Mouse (Mus musculus) lung, postnatal 0 days (tissue): ENCODE measurements around the gene Trim34b. TPM values are rescaled to one million over a fixed set of nuclear protein-coding genes. Genes with fewer than 3 reads are reported as not detected.
"Not testable (repeated sequence)": the region's sequence is repeated elsewhere in the genome, so short reads cannot be mapped to it uniquely, and the experiment has no call there.

ENCODE experiments used
- ATAC-seq: fragments of 200-750 bp; cut with Nextera tagmentation; 2 replicates; pipeline ENCODE4 v1.8.0; 2017; ENCODE audit warnings: moderate library complexity
- DNase-seq: peaks from one replicate; pipeline ENCODE4 v3.0.0-alpha.2; 2016; ENCODE audit warnings: low spot score
- H3K27ac ChIP-seq: fragments of 300-500 bp; sonication (generic); 2 replicates; pipeline ENCODE4 v1.5.1; 2014; ENCODE audit warnings: antibody characterized with exemption, mild to moderate bottlenecking, low read length, mixed read lengths
- H3K27me3 ChIP-seq: fragments of 300-500 bp; sonication (generic); replicated peaks from 2 replicates; pipeline ENCODE4 v1.6.1; 2014; ENCODE audit warnings: low read length, mixed read lengths; ENCODE audit not compliant: insufficient read depth
- H3K36me3 ChIP-seq: fragments of 300-500 bp; sonication (generic); 2 replicates; pipeline ENCODE4 v1.6.1; 2014; ENCODE audit warnings: low read length, mixed read lengths; ENCODE audit not compliant: insufficient read depth
- H3K4me1 ChIP-seq: fragments of 300-500 bp; sonication (generic); 2 replicates; pipeline ENCODE4 v1.6.1; 2014; ENCODE audit warnings: antibody characterized with exemption, low read depth, low read length, mixed read lengths; ENCODE audit not compliant: insufficient read depth
- H3K4me2 ChIP-seq: fragments of 300-500 bp; sonication (generic); replicated peaks from 2 replicates; pipeline ENCODE4 v1.6.1; 2014; ENCODE audit warnings: low read depth, mild to moderate bottlenecking, low read length, moderate library complexity, mixed read lengths
- H3K4me3 ChIP-seq: fragments of 300-500 bp; sonication (generic); 2 replicates; pipeline ENCODE4 v1.5.1; 2014; ENCODE audit warnings: low read depth, low read length
- H3K9ac ChIP-seq: fragments of 300-500 bp; sonication (generic); replicated peaks from 2 replicates; pipeline ENCODE4 v1.6.1; 2014; ENCODE audit warnings: low read depth, mild to moderate bottlenecking
- H3K9me3 ChIP-seq: fragments of 300-500 bp; sonication (generic); 2 replicates; pipeline ENCODE4 v1.6.1; 2016; ENCODE audit warnings: low read length, mixed read lengths
- CTCF ChIP-seq: IDR thresholded peaks from 2 replicates; pipeline ENCODE4 v1.5.1; 2016; ENCODE audit warnings: antibody characterized with exemption, mild to moderate bottlenecking
- EP300 ChIP-seq: IDR thresholded peaks from 2 replicates; pipeline ENCODE4 v1.6.1; 2016; ENCODE audit warnings: antibody characterized with exemption, mild to moderate bottlenecking, control low read depth
- WGBS: fragments of 180-500 bp; shearing (Covaris S2); extraction: QIAGEN DNeasy Blood & Tissue Kit; methylation state at CpG from one replicate; pipeline ENCODE4 v1.1.7; 2014; 5-methylcytosine and 5-hydroxymethylcytosine counted together
- polyA plus RNA-seq: library from polyadenylated mRNA; unstranded; fragments of >200 nt; fragmentation: Nextera tagmentation; extraction: Ambion mirVana; gene quantifications from 2 replicates; pipeline ENCODE4 v1.2.1, GENCODE M21; 2015

Gene Trim34b
- 0.07 TPM in 1 of 2 replicates, not detected in the other for polyA plus RNA-seq

DNA sequence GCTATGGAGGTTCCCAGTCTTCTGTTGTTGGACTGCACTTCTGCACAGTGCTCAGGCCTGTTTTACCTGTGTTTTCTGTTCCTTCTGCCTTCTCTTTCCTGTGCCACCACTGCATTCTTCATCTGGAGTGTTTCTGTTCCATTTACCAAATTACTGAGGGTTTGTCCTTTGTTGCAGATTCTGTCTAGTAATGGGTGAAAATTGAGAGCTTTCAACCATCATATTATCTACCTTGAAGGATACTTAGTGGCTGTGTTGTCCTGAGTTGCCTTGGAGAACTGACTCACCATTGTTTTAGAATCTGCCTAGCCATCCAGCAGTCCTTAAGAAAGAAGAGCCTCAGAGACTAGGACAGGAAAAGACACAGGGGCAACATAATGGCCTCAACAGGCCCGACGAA lies at the start of gene Trim34b:
Gene Trim34b (plus strand): TSS at position 301 of the 400 bp plus-strand sequence.
- H3K4me3 ChIP-seq, DNase-seq, H3K4me1 ChIP-seq, H3K36me3 ChIP-seq, H3K27ac ChIP-seq, H3K9me3 ChIP-seq, H3K27me3 ChIP-seq, ATAC-seq, H3K9ac ChIP-seq, H3K4me2 ChIP-seq: not testable (repeated sequence)
- 86% methylated on average over 2 of the region's 2 CpGs for WGBS

DNA sequence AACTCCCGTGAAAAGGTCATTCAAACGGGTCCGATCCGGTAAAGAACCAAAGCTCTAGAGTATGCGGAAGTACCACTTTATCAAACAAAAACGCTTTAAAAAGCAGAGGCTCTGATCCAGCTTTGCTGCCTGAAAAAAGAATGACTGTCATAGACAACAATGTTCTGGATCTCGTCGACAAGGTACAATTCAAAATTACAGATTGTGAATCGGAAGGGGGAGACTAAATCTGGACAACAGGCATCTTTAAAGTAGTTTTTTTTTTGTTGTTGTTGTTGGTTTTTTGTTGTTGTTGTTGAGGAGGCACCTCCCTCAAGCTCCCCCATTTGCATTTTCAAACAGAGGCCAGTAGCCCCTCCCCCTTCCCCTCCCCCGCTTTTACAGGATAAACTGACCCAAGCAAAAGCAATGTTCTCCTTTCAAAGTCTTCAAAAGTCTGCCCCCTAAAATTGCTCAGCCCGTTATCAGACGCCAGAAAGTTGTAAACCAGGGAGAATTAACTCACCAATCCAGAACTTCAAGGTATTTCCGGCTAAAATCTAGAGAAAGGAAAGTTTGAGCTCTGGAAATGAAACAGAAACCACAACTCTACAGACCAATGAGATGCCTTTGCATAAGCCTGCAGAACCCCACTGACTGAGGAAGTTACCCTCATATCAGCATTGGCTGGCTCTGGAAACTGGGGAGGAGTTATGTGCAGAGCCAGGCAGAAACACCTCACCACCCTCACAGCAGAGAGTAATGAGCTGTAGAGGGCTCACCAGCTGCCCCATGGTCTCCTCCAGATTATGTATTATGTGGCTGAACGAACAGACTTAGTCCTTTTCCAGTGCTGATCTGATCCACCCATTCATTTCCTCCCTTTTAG lies 41.5 kb upstream of the Trim34b start, which contains the start of gene Trim5:
Gene Trim5 (minus strand): TSS at position 519 of the 868 bp plus-strand sequence.
- H3K9me3 ChIP-seq, H3K4me1 ChIP-seq, H3K36me3 ChIP-seq, H3K27me3 ChIP-seq, H3K27ac ChIP-seq, H3K9ac ChIP-seq: not testable (repeated sequence)
- DNase-seq = peak; percentile 20
- 27% methylated on average over 14 of the region's 14 CpGs for WGBS
- Histone ChIP-seq H3K4me3 (peak within 1 kb of the TSS; percentile 34), H3K4me2 (peak within 1 kb of the TSS; percentile 39; the same call in 1 of the 2 replicates)
- peak; percentile 100 for ATAC-seq

DNA sequence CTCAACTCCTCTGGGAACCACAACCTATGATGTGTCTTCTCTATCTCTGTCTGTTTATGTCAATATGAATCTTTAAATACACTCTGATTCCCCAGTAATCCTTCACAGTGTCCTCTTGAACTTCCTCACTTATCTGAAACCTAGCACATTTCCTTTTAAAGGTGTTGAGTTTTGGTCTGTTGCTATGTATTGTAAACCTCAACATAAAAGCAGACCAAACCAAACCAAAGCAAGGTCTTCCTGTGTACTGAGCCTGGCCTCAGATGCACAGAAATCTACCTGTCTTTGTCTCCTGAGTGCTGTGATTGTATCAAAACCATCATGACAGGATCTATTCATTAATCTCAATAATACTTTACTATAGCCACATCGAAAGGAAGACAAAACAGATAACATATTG lies 38.6 kb upstream of the Trim34b start:
- Histone ChIP-seq H3K9me3 (no peaks in the 10 kb centered on the region), H3K9ac (no peak overlapping the region), H3K27me3 (no peaks in the 10 kb centered on the region), H3K36me3 (no peaks in the 10 kb centered on the region), H3K27ac (no peak overlapping the region), H3K4me1 (no peaks in the 10 kb centered on the region), H3K4me3 (no peak overlapping the region), H3K4me2 (no peak overlapping the region)
- whole genome bisulfite sequencing = 77% methylated on average over 1 of the region's 1 CpGs
- TF ChIP-seq EP300 (no peak), CTCF (no peak)
- DNase-seq (no peak), ATAC-seq (no peak)

DNA sequence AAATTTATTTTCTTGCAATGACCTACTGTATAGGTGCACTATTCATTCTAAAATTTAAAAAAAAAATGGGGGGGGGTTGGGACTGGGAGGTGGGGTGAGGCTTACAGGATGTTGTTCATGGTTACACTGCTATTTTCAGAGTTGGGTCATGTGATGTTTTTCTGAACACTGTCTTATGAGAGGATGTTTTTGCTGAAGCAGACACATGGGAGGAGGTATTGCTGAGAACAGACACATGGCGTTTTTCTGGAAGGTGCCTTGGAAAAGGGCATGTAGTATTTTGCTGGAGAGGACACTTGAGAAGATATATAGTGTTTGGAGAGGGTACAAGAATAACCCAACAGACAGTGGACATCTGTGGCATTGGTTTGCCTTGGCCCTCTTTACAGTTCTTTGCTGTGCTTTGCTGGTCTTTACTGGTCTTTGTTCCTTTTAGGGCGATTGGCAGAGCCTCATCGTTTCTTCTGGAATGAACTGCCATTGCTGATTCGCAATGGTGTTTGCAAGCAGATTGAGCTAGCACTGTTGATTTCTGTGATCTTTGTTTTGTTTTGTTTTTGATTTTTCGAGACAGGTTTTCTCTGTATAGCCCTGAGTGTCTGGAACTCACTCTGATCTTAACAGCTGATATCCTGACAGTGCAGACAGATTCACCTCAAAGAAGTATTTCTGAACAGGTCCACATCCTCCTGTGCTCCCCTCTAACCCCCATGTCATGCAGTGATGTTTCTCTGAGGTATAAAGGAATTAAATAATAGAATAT lies 37.5 kb upstream of the Trim34b start:
- H3K4me1 ChIP-seq = no peaks in the 10 kb centered on the region
- no peaks in the 10 kb centered on the region for H3K9me3 ChIP-seq
- DNase-seq (no peak), ATAC-seq (no peak)
- no peak overlapping the region for H3K9ac ChIP-seq
- TF ChIP-seq CTCF (no peak), EP300 (no peak)
- 76% methylated on average over 5 of the region's 5 CpGs for WGBS
- H3K4me3 ChIP-seq = no peak overlapping the region
- H3K27me3 ChIP-seq = no peaks in the 10 kb centered on the region
- no peaks in the 10 kb centered on the region for H3K36me3 ChIP-seq
- H3K4me2 ChIP-seq = no peak overlapping the region
- H3K27ac ChIP-seq = no peak overlapping the region

DNA sequence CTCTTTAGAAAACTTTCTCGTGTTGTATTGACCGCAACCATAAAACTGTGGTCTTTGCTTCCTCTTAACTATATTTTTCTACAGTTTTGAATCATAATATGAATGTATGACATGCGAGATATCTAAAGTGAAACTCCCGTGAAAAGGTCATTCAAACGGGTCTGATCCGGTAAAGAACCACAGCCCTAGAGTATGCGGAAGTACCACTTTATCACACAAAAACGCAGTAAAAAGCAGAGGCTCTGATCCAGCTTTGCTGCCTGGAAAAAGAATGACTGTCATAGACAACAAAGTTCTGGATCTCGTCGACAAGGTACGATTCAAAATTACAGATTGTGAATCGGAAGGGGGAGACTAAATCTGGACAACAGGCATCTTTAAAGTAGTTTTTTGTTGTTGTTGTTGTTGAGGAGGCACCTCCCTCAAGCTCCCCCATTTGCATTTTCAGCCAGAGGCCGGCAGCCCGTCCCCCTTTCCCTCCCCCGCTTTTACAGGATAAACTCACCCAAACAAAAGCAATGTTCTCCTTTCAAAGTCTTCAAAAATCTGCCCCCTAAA lies 14.4 kb upstream of the Trim34b start:
- no peaks in the 10 kb centered on the region for H3K36me3 ChIP-seq
- no peaks in the 10 kb centered on the region for H3K4me1 ChIP-seq
- WGBS = 8% methylated on average over 15 of the region's 15 CpGs
- TF ChIP-seq CTCF = no peak
- TF ChIP-seq EP300 = no peak
- peak; percentile 70 for ATAC-seq
- peak overlapping the region; percentile 17; the same call in 1 of the 2 replicates for H3K9ac ChIP-seq
- peak; percentile 46 for DNase-seq
- H3K4me3 ChIP-seq = peak overlapping the region; percentile 53
- H3K27me3 ChIP-seq = no peaks in the 10 kb centered on the region
- peak overlapping the region; percentile 46 for H3K4me2 ChIP-seq
- no peaks in the 10 kb centered on the region for H3K9me3 ChIP-seq
- H3K27ac ChIP-seq = peak overlapping the region; percentile 61; the same call in 1 of the 2 replicates

DNA sequence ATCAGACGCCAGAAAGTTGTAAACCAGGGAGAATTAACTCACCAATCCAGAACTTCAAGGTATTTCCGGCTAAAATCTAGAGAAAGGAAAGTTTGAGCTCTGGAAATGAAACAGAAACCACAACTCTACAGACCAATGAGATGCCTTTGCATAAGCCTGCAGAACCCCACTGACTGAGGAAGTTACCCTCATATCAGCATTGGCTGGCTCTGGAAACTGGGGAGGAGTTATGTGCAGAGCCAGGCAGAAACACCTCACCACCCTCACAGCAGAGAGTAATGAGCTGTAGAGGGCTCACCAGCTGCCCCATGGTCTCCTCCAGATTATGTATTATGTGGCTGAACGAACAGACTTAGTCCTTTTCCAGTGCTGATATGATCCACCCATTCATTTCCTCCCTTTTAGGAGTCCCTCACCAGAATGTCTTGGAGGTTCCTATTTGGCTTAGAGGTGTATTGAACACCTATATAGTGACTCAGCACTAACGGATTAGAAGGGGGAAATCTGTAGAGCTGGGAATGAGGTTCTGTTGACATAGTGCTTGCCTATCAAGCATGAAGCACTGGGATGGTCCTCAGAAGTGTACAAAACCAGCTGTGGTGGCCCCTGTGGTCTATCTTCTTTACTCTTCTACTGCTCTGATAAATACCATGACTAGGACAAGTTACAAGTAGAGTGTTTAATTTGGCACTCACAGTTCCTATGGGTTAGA lies 13.7 kb upstream of the Trim34b start, which contains the start of gene Trim12a:
Gene Trim12a (minus strand): TSS at position 98 of the 712 bp plus-strand sequence.
- not testable (repeated sequence) for H3K9me3 ChIP-seq, H3K27me3 ChIP-seq, DNase-seq, H3K36me3 ChIP-seq, H3K4me1 ChIP-seq
- peak within 1 kb of the TSS; percentile 53 for H3K4me3 ChIP-seq
- WGBS = 22% methylated on average over 4 of the region's 4 CpGs
- ATAC-seq = peak; percentile 99
- H3K4me2 ChIP-seq = peak within 1 kb of the TSS; percentile 46
- peak within 1 kb of the TSS; percentile 61; the same call in 1 of the 2 replicates for H3K27ac ChIP-seq
- H3K9ac ChIP-seq = peak within 1 kb of the TSS; percentile 17; the same call in 1 of the 2 replicates
